Comparison of ENCODE assay signal across 22 mouse cellular contexts in the genomic region with DNA sequence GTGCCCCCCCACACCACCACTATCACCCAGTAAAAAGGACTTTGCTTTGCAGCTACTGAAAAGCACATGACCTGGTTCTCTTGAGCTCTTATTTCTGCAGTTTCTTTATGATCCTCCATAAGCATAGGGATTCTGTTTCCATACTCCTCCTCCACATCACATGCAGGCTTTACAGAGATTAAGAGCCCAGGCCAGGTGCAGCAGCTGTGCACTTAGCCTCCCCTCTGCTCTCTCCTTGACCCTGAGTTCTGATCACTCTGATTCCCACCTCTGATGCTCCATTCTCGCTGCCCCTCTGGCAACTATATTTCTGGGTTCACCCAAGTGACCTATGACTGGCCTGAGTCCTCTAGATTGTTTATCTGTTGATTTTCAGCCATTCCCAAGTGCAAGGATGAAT.
DNase-seq lines count a peak whose midpoint lies in the region; ATAC-seq and TF ChIP-seq lines count a peak whose summit lies in the region.
"Had no signal": no experiment of that assay in that cellular context is flagged by ENCODE, and none has a peak within 500 bp of the region (broad histone marks: within the 10 kb centered on the region; RNA-seq: fewer than 3 reads in every experiment).

No protein-coding gene starts in this region.

- peak; percentile 7 for DNase-seq in embryonic facial prominence, embryonic 14.5 days (ENCODE audit: low spot score)
- no peak for DNase-seq in embryonic facial prominence, embryonic 10.5 days (ENCODE audit: low spot score)
- no peak for DNase-seq in kidney, postnatal 10 days
- DNase-seq in kidney, adult 8-10 months: no peak
- DNase-seq in liver, adult 2 months (ENCODE audit: extremely low read depth, low read depth, low spot score): peak; percentile 83
- DNase-seq in liver, embryonic 11.5 days (ENCODE audit: low spot score): no peak
- DNase-seq: adrenal gland, adult 2 months; adrenal gland, adult 8-10 months; adrenal gland, postnatal 10 days; adrenal gland, postnatal 14 days; adrenal gland, postnatal 25 days; adrenal gland, postnatal 36 days; B cell, adult 2 months; cerebellum, adult 11 months; cerebellum, adult 11-12 months had no signal

- no peaks in the 10 kb centered on the region for H3K4me1 ChIP-seq in embryonic facial prominence, embryonic 14.5 days (ENCODE audit: control insufficient read depth, insufficient read depth, low read length)
- peaks cover 15% of the 10 kb centered on the region for H3K4me1 ChIP-seq in embryonic facial prominence, embryonic 10.5 days
- no peaks in the 10 kb centered on the region for H3K4me1 ChIP-seq in kidney, embryonic 14.5 days (ENCODE audit: control insufficient read depth, insufficient read depth, low read length)
- no peaks in the 10 kb centered on the region for H3K4me1 ChIP-seq in kidney, embryonic 16.5 days (ENCODE audit: insufficient read depth, low read length)
- peaks cover 5% of the 10 kb centered on the region for H3K4me1 ChIP-seq in liver, adult 2 months (ENCODE audit: control insufficient read depth, insufficient read depth, low read length)
- H3K4me1 ChIP-seq in liver, embryonic 11.5 days (replicated peaks; ENCODE audit: control insufficient read depth, insufficient read depth, low read length): no peaks in the 10 kb centered on the region

- no peak for TF ChIP-seq CTCF in liver, adult 2 months (IDR thresholded peaks at IDR 0.05; ENCODE audit: low read depth, low read length)

- no peaks in the 10 kb centered on the region for H3K79me2 ChIP-seq in liver, adult 2 months (ENCODE audit: control insufficient read depth, insufficient read depth, low read length)

- H3K4me2 ChIP-seq in embryonic facial prominence, embryonic 14.5 days (ENCODE audit: low read depth, low read length): no peak overlapping the region
- H3K4me2 ChIP-seq in kidney, embryonic 14.5 days (replicated peaks; ENCODE audit: low read depth, low read length): no peak overlapping the region
- H3K4me2 ChIP-seq in kidney, embryonic 16.5 days (replicated peaks; ENCODE audit: low read depth, low read length): no peak overlapping the region
- H3K4me2 ChIP-seq in liver, embryonic 11.5 days: no peak overlapping the region

- WGBS in embryonic facial prominence, embryonic 14.5 days: 67% methylated on average over 1 of the region's 1 CpGs
- WGBS in embryonic facial prominence, embryonic 10.5 days: 48% methylated on average over 1 of the region's 1 CpGs
- WGBS in kidney, embryonic 14.5 days: 33% methylated on average over 1 of the region's 1 CpGs
- 27% methylated on average over 1 of the region's 1 CpGs for WGBS in kidney, embryonic 16.5 days
- 11% methylated on average over 1 of the region's 1 CpGs for WGBS in liver, adult 2 months
- 53% methylated on average over 1 of the region's 1 CpGs for WGBS in liver, embryonic 11.5 days

- ATAC-seq in embryonic facial prominence, embryonic 14.5 days (ENCODE audit: low read depth): no peak; the same call in 1 of the 2 replicates
- peak; percentile 81; the same call in 1 of the 2 replicates for ATAC-seq in kidney, embryonic 14.5 days (ENCODE audit: low FRiP score, low TSS enrichment)
- 0 out of 2 replicates have a peak, but pooled peaks have one; percentile 57 for ATAC-seq in kidney, embryonic 16.5 days (ENCODE audit: low FRiP score, low TSS enrichment)
- ATAC-seq in liver, embryonic 11.5 days (replicated peaks; ENCODE audit: low FRiP score): no peak
- ATAC-seq: activated CD4-positive, CD25-positive, alpha-beta regulatory T cell, adult 4 months; CD4-positive, CD25-positive, alpha-beta regulatory T cell, adult 4 months; Patski had no signal

- no peaks in the 10 kb centered on the region for H3K9me3 ChIP-seq in embryonic facial prominence, embryonic 14.5 days (ENCODE audit: control insufficient read depth, low read length)
- no peaks in the 10 kb centered on the region for H3K9me3 ChIP-seq in embryonic facial prominence, embryonic 10.5 days
- H3K9me3 ChIP-seq in kidney, embryonic 14.5 days (ENCODE audit: control insufficient read depth, low read length): no peaks in the 10 kb centered on the region
- H3K9me3 ChIP-seq in kidney, embryonic 16.5 days (ENCODE audit: low read length): no peaks in the 10 kb centered on the region
- no peaks in the 10 kb centered on the region for H3K9me3 ChIP-seq in liver, embryonic 11.5 days (ENCODE audit: control insufficient read depth, low read length)
- H3K9me3 ChIP-seq: G1E had no signal

- H3K36me3 ChIP-seq in embryonic facial prominence, embryonic 14.5 days (ENCODE audit: control insufficient read depth, insufficient read depth, low read length): no peaks in the 10 kb centered on the region
- no peaks in the 10 kb centered on the region for H3K36me3 ChIP-seq in embryonic facial prominence, embryonic 10.5 days (replicated peaks)
- H3K36me3 ChIP-seq in kidney, embryonic 14.5 days (ENCODE audit: control insufficient read depth, insufficient read depth, low read length): no peaks in the 10 kb centered on the region
- no peaks in the 10 kb centered on the region for H3K36me3 ChIP-seq in kidney, embryonic 16.5 days (ENCODE audit: insufficient read depth, low read length)
- H3K36me3 ChIP-seq in liver, adult 2 months (ENCODE audit: control insufficient read depth, insufficient read depth, low read length): no peaks in the 10 kb centered on the region
- no peaks in the 10 kb centered on the region for H3K36me3 ChIP-seq in liver, embryonic 11.5 days (ENCODE audit: control insufficient read depth, insufficient read depth, low read length)
- H3K36me3 ChIP-seq: G1E had no signal

- no peak overlapping the region for H3K4me3 ChIP-seq in embryonic facial prominence, embryonic 14.5 days (ENCODE audit: low read depth, low read length)
- no peak overlapping the region for H3K4me3 ChIP-seq in embryonic facial prominence, embryonic 10.5 days
- no peak overlapping the region for H3K4me3 ChIP-seq in kidney, embryonic 14.5 days (ENCODE audit: low read length)
- no peak overlapping the region for H3K4me3 ChIP-seq in kidney, embryonic 16.5 days (ENCODE audit: low read length)
- H3K4me3 ChIP-seq in liver, adult 2 months (ENCODE audit: insufficient read depth, low read depth, low read length): no peak overlapping the region
- no peak overlapping the region for H3K4me3 ChIP-seq in liver, embryonic 11.5 days (ENCODE audit: low read depth, low read length)

- no peaks in the 10 kb centered on the region for H3K27me3 ChIP-seq in embryonic facial prominence, embryonic 14.5 days (replicated peaks; ENCODE audit: control insufficient read depth, insufficient read depth, low read length)
- H3K27me3 ChIP-seq in embryonic facial prominence, embryonic 10.5 days (replicated peaks; ENCODE audit: low read depth, poor library complexity, severe bottlenecking): no peaks in the 10 kb centered on the region
- H3K27me3 ChIP-seq in kidney, embryonic 14.5 days (ENCODE audit: control insufficient read depth, insufficient read depth, low read length): no peaks in the 10 kb centered on the region
- H3K27me3 ChIP-seq in kidney, embryonic 16.5 days (ENCODE audit: insufficient read depth, low read length): no peaks in the 10 kb centered on the region
- H3K27me3 ChIP-seq in liver, adult 2 months (ENCODE audit: control insufficient read depth, insufficient read depth, low read length): no peaks in the 10 kb centered on the region
- no peaks in the 10 kb centered on the region for H3K27me3 ChIP-seq in liver, embryonic 11.5 days (replicated peaks; ENCODE audit: control insufficient read depth, insufficient read depth, low read length)
- H3K27me3 ChIP-seq: CH12.LX had no signal

- H3K27ac ChIP-seq in embryonic facial prominence, embryonic 14.5 days (replicated peaks; ENCODE audit: low read depth, low read length): no peak overlapping the region
- H3K27ac ChIP-seq in embryonic facial prominence, embryonic 10.5 days (replicated peaks): no peak overlapping the region
- no peak overlapping the region for H3K27ac ChIP-seq in kidney, embryonic 14.5 days (ENCODE audit: low read depth, low read length)
- no peak overlapping the region for H3K27ac ChIP-seq in kidney, embryonic 16.5 days (ENCODE audit: low read length)
- H3K27ac ChIP-seq in liver, adult 2 months (replicated peaks; ENCODE audit: insufficient read depth, low read depth, low read length): peak overlapping the region; percentile 29; the same call in 1 of the 2 replicates
- no peak overlapping the region for H3K27ac ChIP-seq in liver, embryonic 11.5 days (ENCODE audit: low read depth, low read length)

- H3K9ac ChIP-seq in embryonic facial prominence, embryonic 14.5 days (ENCODE audit: low read depth, low read length): no peak overlapping the region
- H3K9ac ChIP-seq in kidney, embryonic 14.5 days (ENCODE audit: low read depth, low read length): no peak overlapping the region
- H3K9ac ChIP-seq in kidney, embryonic 16.5 days (replicated peaks; ENCODE audit: low read length): no peak overlapping the region
- no peak overlapping the region for H3K9ac ChIP-seq in liver, adult 2 months (ENCODE audit: low read depth, low read length)
- H3K9ac ChIP-seq in liver, embryonic 11.5 days (ENCODE audit: low read depth, low read length): no peak overlapping the region

- TF ChIP-seq POLR2A in liver, adult 2 months (IDR thresholded peaks at IDR 0.05; ENCODE audit: extremely low read depth, insufficient read depth, low read length): no peak

Comparison
In these comparisons a context has a peak if more than half of its experiments do, and no peak if none do; other contexts are left out.
1. DNase-seq: peak in embryonic facial prominence, embryonic 14.5 days (single experiment) and liver, adult 2 months (single experiment); none in embryonic facial prominence, embryonic 10.5 days (single experiment), kidney, postnatal 10 days (single experiment), kidney, adult 8-10 months (0 of 2) and liver, embryonic 11.5 days (single experiment).
2. ATAC-seq: peak in kidney, embryonic 14.5 days (single experiment) and kidney, embryonic 16.5 days (single experiment); none in embryonic facial prominence, embryonic 14.5 days (single experiment) and liver, embryonic 11.5 days (single experiment).